Mouse (Mus musculus): Measurements from ENCODE around the gene Rufy1. TPM values are rescaled to one million over a fixed set of nuclear protein-coding genes. Genes with fewer than 3 reads are reported as not detected.
A peak's percentile ranks its signal among the peaks of the same experiment; 100 is the strongest.

Rufy1 gene
- total and polyA plus RNA-seq, 3 experiments = 17.8 to 18.4 TPM; not detected in 1

DNA sequence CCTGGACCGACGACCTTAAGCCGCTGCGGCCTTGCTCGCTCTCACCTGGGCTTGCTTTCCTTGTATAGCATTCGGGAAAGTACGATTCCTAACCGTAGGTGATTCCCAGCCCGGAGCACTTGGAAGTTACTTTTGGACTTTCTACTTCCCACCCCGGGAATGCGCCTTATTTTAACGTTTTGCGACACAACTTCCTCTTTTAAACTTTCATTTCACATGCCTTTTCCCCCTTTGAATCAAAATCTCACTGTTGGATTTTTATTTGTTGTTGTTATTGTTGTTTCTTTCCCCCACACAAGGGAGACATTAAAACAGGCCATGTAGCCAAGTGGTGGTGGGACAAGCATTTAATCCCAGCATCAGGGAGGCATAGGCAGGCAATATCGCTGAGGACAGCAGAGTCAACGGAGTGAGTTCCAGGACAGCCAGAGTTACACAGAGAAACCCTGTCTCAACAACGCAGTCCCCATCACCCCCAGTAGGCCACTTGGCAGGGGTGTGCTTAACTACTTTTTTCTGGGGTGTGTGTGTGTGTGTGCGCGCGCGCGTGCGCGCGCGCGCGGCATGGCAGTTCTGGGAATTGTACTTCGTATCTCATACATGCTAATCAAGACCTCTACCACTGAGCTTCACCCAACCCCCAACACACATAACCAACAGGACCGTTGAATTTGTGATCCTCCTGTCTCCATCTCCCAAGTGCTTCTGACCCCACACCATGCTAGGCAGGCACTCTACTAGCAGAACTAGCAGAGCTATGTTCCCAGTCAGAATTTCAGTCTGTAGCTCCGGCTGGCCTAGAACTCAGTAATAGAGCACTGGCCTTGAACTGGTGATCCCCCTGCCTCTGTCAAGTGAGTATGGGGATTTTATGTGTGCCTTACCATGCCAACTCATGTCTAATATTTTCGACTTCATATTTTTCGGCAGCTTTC, 476 bp upstream of the Rufy1 start:
- H3K36me3 ChIP-seq (ENCODE audit: control insufficient read depth in 1 of 2, insufficient read depth in 2 of 2, low read length in 2 of 2) = peaks cover 0 to 11% of the 10 kb centered on the region in 2 experiments; a peak in 2 of 4 replicates
- H3K9me3 ChIP-seq (replicated peaks; ENCODE audit: insufficient read depth, low read length) = no peaks in the 10 kb centered on the region
- H3K27me3 ChIP-seq (ENCODE audit: control insufficient read depth in 1 of 2, insufficient read depth in 2 of 2, low read length in 2 of 2) = no peaks in the 10 kb centered on the region
- peaks cover 7 to 10% of the 10 kb centered on the region in 2 experiments for H3K4me1 ChIP-seq (ENCODE audit: control insufficient read depth in 1 of 2, insufficient read depth in 2 of 2, low read length in 2 of 2)
- peak overlapping the region; percentile 94 for H3K27ac ChIP-seq (ENCODE audit: control insufficient read depth, low read depth, low read length)
- peaks cover 7% of the 10 kb centered on the region; the same call in 1 of the 2 replicates for H3K79me2 ChIP-seq (ENCODE audit: control insufficient read depth, insufficient read depth, low read length, poor library complexity)
- peak overlapping the region; percentile 94 for H3K9ac ChIP-seq (ENCODE audit: control insufficient read depth, low read depth, low read length, poor library complexity, severe bottlenecking)
- peak; percentile 89 for DNase-seq (ENCODE audit: low read depth, low spot score)
- H3K4me3 ChIP-seq (ENCODE audit: control insufficient read depth in 1 of 2, insufficient read depth in 1 of 2, low read depth in 2 of 2, low read length in 2 of 2) = peak overlapping the region; percentile 68 to 88
- TF ChIP-seq SMC3 (IDR thresholded peaks at IDR 0.05; ENCODE audit: low read depth, low read length) = no peak
- TF ChIP-seq ZMIZ1 (IDR thresholded peaks at IDR 0.05; ENCODE audit: low read depth, low read length) = peak; percentile 68; the same call in 1 of the 2 replicates
- TF ChIP-seq HCFC1 (IDR thresholded peaks at IDR 0.05; ENCODE audit: low read depth, low read length) = no peak; the same call in none of the 2 replicates
- peak; percentile 65 for TF ChIP-seq SIN3A (IDR thresholded peaks at IDR 0.05; ENCODE audit: low read length)
- TF ChIP-seq MAZ (IDR thresholded peaks at IDR 0.05; ENCODE audit: low read depth, low read length) = no peak; the same call in 1 of the 2 replicates
- no peak for TF ChIP-seq MEF2A (IDR thresholded peaks at IDR 0.05; ENCODE audit: extremely low read depth, insufficient replicate concordance, low read depth, low read length, poor library complexity, severe bottlenecking)
- TF ChIP-seq CTCF (IDR thresholded peaks at IDR 0.05 in 2 of 3, conservative IDR thresholded peaks at IDR 0.05 in 1 of 3; ENCODE audit: control insufficient read depth in 1 of 3, insufficient read depth in 1 of 3, low read depth in 2 of 3, low read length in 3 of 3, poor library complexity in 1 of 3, severe bottlenecking in 1 of 3) = 0 out of 6 replicates have a peak, but pooled peaks of 1 of the 3 experiments have one; percentile 1
- peak; percentile 81 for TF ChIP-seq TBP (IDR thresholded peaks at IDR 0.05; ENCODE audit: low read depth, low read length)
- peak; percentile 61; the same call in 1 of the 2 replicates for TF ChIP-seq CHD2 (IDR thresholded peaks at IDR 0.05; ENCODE audit: low read length)
- TF ChIP-seq USF2 (IDR thresholded peaks at IDR 0.05; ENCODE audit: borderline replicate concordance in 1 of 2, insufficient read depth in 1 of 2, low read depth in 1 of 2, low read length in 2 of 2) = no peak
- TF ChIP-seq JUND (IDR thresholded peaks at IDR 0.05; ENCODE audit: low read depth, low read length) = no peak
- no peak for TF ChIP-seq MYB (IDR thresholded peaks at IDR 0.05; ENCODE audit: low read depth, low read length)
- peak; percentile 97 for TF ChIP-seq CHD1 (IDR thresholded peaks at IDR 0.05; ENCODE audit: low read depth, low read length)
- TF ChIP-seq RAD21 (IDR thresholded peaks at IDR 0.05; ENCODE audit: low read depth, low read length) = no peak
- peak; percentile 76 for TF ChIP-seq MXI1 (IDR thresholded peaks at IDR 0.05; ENCODE audit: low read depth, low read length)
- TF ChIP-seq ETS1 (IDR thresholded peaks at IDR 0.05; ENCODE audit: low read depth, low read length) = 0 out of 2 replicates have a peak, but pooled peaks have one; percentile 69
- TF ChIP-seq USF1 (IDR thresholded peaks at IDR 0.05; ENCODE audit: low read depth, low read length) = 0 out of 2 replicates have a peak, but pooled peaks have one; percentile 4
- no peak; the same call in 1 of the 2 replicates for TF ChIP-seq RCOR1 (IDR thresholded peaks at IDR 0.05; ENCODE audit: low read depth, low read length)
- TF ChIP-seq MYC (IDR thresholded peaks at IDR 0.05; ENCODE audit: low read depth, low read length) = peak; percentile 80
- peak; percentile 52; the same call in 1 of the 2 replicates for TF ChIP-seq POLR2AphosphoS2 (IDR thresholded peaks at IDR 0.05; ENCODE audit: low read length)
- no peak for TF ChIP-seq ZC3H11A (IDR thresholded peaks at IDR 0.05; ENCODE audit: low read depth, low read length)
- TF ChIP-seq NRF1 (IDR thresholded peaks at IDR 0.05; ENCODE audit: insufficient read depth, low read depth, low read length, poor library complexity, severe bottlenecking) = peak; percentile 60
- TF ChIP-seq POLR2AphosphoS5 (IDR thresholded peaks at IDR 0.05; ENCODE audit: borderline replicate concordance, low read depth, low read length) = no peak
- 0 out of 2 replicates have a peak, but pooled peaks have one; percentile 15 for TF ChIP-seq ELF1 (IDR thresholded peaks at IDR 0.05; ENCODE audit: low read depth, low read length)
- TF ChIP-seq NELFE (IDR thresholded peaks at IDR 0.05; ENCODE audit: low read depth, low read length) = peak; percentile 66
- peak; percentile 22 to 68; a peak in 2 of 4 replicates for TF ChIP-seq EP300 (IDR thresholded peaks at IDR 0.05; ENCODE audit: low read depth in 1 of 2, low read length in 2 of 2)
- TF ChIP-seq POLR2A (IDR thresholded peaks at IDR 0.05; ENCODE audit: control insufficient read depth in 1 of 2, insufficient read depth in 1 of 2, low read depth in 1 of 2, low read length in 2 of 2, poor library complexity in 1 of 2) = peak; percentile 32 to 68
- no peak for TF ChIP-seq MAFK (IDR thresholded peaks at IDR 0.05; ENCODE audit: borderline replicate concordance, low read depth, low read length)
- no peak for TF ChIP-seq TAL1 (IDR thresholded peaks at IDR 0.05; ENCODE audit: low read length)
- TF ChIP-seq KAT2A (conservative IDR thresholded peaks at IDR 0.05; ENCODE audit: low read depth, low read length) = no peak; the same call in 1 of the 2 replicates
- TF ChIP-seq GATA1 (IDR thresholded peaks at IDR 0.05; ENCODE audit: low read depth, low read length) = no peak
- TF ChIP-seq UBTF (IDR thresholded peaks at IDR 0.05; ENCODE audit: borderline replicate concordance, insufficient read depth, low read depth, low read length) = 0 out of 2 replicates have a peak, but pooled peaks have one; percentile 26
- peak; percentile 14 for TF ChIP-seq MAX (IDR thresholded peaks at IDR 0.05; ENCODE audit: low read length)
- no peak for TF ChIP-seq E2F4 (IDR thresholded peaks at IDR 0.05; ENCODE audit: borderline replicate concordance, low read depth, low read length)
